Mouse (Mus musculus) frontal cortex, adult (tissue): ENCODE measurements around the gene Ski.
A peak's percentile ranks its signal among the peaks of the same experiment; 100 is the strongest.

ENCODE experiments used
- ATAC-seq: cut with Nextera tagmentation; 2 replicates; pipeline ENCODE4 v1.9.2; 2017; ENCODE audit warnings: mild to moderate bottlenecking, moderate library complexity, mixed read lengths; ENCODE audit not compliant: low TSS enrichment

Ski gene

DNA sequence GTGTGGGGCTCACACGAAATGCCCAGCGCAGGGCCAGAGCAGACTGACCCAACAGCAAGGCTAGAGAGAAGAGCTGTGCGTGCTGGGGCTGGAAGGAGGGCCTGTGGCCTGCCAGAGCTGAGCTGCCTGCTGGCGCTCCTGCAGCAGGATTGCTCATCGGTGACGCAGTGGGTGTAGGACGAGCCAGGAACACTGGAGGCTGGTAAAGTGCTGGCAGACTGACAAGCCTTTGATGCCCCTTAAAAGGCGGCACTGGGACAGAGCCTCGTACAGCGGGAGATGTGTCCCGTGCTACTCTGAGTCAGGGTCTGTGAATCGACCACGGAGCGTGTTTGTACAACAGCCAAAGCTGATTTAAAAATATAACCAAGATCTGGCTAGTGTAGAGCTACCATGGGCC, 92.4 kb downstream of the Ski start:
- ATAC-seq, result peak; percentile 97

GRCm38 (mm10) chr4:155129132-155129917, 93.1 kb downstream of the Ski start:
- peak; percentile 33; the same call in 1 of the 2 replicates for ATAC-seq

DNA sequence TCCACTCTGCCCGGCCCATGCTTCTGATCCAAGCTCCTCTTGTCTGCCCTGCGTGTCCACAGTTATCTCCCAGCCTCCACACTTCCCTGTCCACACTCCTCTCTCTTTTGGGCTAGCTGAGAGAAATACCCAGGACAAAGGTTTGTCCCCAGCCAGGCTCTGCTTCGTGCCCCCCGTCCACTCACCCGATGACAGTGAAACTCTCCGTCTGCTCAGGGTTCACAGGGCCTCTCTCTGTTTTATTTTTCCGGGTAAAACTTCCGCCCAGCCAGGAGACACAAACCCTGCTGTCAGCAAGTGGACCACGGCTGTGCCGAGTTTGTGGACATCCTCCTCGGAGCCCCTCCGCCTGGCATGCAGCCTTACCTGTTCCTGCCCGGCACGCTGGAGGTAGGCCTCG, 94.0 kb downstream of the Ski start:
- no peak for ATAC-seq

- no peak for ATAC-seq
Observed at GRCm38 (mm10) chr4:155126602-155127372, 95.6 kb downstream of the Ski start.

DNA sequence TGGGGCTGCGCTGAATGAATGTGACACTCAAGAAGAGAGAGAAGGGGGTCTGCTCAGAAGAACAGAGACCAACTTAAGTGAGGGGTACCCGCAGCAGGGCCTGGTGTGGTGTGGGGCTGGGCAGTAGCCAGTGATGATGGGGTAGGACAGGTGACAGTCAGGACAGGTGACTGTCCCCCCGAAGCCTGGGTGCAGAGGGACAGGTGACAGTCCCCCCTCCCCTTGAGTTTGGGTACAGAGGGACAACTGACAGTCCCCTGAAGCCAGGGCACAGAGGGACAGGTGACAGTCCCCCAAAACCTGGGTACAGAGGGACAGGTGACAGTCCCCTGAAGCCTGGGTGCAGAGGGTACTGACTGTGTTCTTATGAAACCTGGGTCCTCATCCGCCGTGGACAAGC, 96.2 kb downstream of the Ski start:
- ATAC-seq, result no peak

DNA sequence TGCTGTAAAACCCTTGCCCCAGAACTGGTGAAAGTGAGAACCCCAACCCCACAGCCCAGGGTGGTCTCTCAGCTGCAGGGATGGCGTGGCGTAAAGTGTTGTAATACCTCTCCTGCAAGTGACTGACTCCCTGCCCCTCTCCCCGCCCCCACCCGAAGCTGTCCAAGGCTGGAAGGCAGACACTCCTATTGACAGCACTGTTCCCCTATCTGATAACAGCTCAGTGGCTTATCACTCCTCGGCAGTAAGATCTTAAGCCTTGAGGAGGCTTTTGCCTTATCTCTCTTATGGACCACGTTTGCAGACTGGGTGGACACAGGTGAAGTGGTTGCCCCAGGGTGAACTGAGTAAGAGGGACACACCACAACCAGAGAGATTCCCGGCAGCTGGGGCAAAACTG, 97.1 kb downstream of the Ski start:
- no peak for ATAC-seq

- no peak for ATAC-seq
Observed at GRCm38 (mm10) chr4:155123868-155124534, 98.4 kb downstream of the Ski start.

GRCm38 (mm10) chr4:155122444-155123040, 99.8 kb downstream of the Ski start:
- peak; percentile 90 for ATAC-seq

GRCm38 (mm10) chr4:155121915-155122443, 100.4 kb downstream of the Ski start:
- peak; percentile 39 for ATAC-seq

GRCm38 (mm10) chr4:155121222-155121621, 101.2 kb downstream of the Ski start:
- ATAC-seq, result no peak

DNA sequence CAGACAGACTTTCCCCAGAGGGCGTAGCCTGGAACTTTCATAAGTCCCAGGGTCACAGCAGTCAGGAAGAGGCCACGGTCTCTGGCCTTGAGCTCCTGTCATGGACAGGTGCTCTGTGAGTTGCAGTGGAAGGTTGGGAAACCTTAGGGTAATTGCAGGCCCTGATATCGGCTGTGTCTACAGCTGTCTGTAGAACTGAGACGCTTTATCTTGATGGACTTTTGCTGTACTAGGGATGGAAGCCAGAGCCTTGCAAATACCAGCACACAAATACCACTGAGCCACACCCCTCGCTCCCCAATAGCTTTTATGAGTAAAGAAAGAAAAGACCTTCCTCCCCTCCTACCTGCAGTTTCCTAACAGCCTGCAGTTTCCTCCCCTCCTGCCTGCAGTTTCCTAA, 101.8 kb downstream of the Ski start:
- no peak for ATAC-seq

GRCm38 (mm10) chr4:155120038-155120437, 102.4 kb downstream of the Ski start:
- no peak for ATAC-seq

DNA sequence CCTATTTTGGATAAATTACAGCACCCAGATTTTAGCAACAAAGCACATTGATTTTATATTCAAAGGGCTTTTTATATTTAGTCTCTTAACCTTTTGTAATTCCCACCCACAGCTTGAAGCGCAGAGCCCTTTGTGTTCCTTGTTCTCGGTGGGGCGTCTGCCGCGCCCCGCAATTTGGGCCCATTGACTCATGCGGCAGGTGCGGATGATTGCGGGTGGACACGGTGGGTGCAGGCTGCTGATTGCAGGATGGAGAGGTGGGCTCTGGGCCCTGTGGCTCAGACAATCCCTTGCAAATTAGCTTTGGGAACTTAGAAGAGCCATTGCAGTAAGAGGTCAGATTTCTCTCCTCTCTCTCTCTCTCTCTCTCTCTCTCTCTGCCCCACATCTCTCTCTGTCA, 104.1 kb downstream of the Ski start:
- no peak for ATAC-seq

DNA sequence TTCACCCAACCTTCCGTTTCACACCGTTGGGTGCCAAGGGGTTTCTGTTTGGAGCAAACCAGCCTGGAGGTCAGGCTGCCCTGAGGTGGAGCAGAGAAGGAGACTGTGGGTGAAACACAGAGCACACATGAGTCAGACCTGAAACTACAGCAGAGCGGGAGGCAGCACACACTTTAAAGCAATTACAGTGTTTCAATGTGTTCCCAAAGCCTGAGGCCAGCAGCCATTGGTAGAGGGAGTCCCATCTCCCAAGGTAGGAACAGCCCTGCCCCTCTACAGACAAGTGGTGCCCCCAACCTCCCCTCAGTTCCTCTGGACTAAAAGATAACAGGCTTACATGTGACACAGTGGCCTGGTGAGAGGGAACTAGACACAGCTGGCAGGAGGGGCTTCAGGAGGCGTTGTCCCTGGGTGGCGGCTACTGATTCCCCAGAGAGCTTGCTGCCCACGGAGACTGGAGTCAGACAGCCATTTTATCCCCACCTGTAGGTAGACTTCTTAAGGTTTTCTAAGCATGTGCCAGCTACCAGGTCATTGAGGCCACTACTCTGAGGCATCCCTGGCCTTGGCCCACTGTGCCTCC, 104.9 kb downstream of the Ski start:
- ATAC-seq, result no peak

- ATAC-seq, result no peak
Observed at GRCm38 (mm10) chr4:155116607-155117006, 105.8 kb downstream of the Ski start.

GRCm38 (mm10) chr4:155113766-155114410, 108.5 kb downstream of the Ski start:
- ATAC-seq, result peak; percentile 57

GRCm38 (mm10) chr4:155109471-155109870, 112.9 kb downstream of the Ski start:
- no peak for ATAC-seq

GRCm38 (mm10) chr4:155107886-155108285, 114.5 kb downstream of the Ski start:
- no peak for ATAC-seq
